Mouse (Mus musculus): Measurements from ENCODE around the gene Ugt1a6b. TPM values are rescaled to one million over a fixed set of nuclear protein-coding genes. Genes with fewer than 3 reads are reported as not detected.

Gene Ugt1a6b
- polyA plus RNA-seq, 1 experiment from 2014 or later: not detected

DNA sequence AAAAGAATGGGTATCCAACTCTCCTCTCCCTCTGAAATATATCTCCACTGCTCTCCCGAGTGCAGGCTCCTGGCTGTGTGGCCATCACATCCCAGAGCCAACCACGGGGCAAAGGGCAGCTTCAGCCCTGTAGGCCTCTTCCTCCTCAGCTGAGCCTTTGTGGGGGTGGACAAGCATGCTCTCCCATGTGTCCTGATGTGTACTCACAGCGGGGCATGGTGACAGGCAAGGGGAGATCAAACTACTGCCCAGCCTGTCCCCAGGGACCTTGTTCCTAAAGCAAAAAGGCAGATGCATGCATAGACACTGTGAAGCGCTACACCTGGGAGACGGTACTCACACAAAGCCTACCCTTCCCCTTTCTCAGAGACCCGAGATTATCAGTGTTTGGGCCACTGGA, 157.1 kb downstream of the Ugt1a6b start:
- Histone ChIP-seq H3K27me3 (replicated peaks) (no peaks in the 10 kb centered on the region), H3K9me3 (replicated peaks) (peaks cover 11% of the 10 kb centered on the region), H3K4me3 (replicated peaks) (no peak overlapping the region), H3K27ac (replicated peaks) (no peak overlapping the region), H3K4me1 (peaks cover 6% of the 10 kb centered on the region), H3K9ac (replicated peaks) (no peak overlapping the region), H3K4me2 (no peak overlapping the region), H3K36me3 (peaks cover 50% of the 10 kb centered on the region)
- ATAC-seq (ENCODE audit: low FRiP score): peak; percentile 8; the same call in 1 of the 2 replicates
- WGBS: 85% methylated on average over 6 of the region's 6 CpGs

GRCm38 (mm10) chr1:88260604-88261377, 157.7 kb downstream of the Ugt1a6b start:
- no peak overlapping the region for H3K27ac ChIP-seq (replicated peaks)
- 86% methylated on average over 10 of the region's 10 CpGs for WGBS
- H3K27me3 ChIP-seq (replicated peaks): no peaks in the 10 kb centered on the region
- H3K4me2 ChIP-seq: no peak overlapping the region
- no peak for ATAC-seq (ENCODE audit: low FRiP score)
- peaks cover 6% of the 10 kb centered on the region for H3K4me1 ChIP-seq
- H3K36me3 ChIP-seq: peaks cover 57% of the 10 kb centered on the region
- H3K4me3 ChIP-seq (replicated peaks): no peak overlapping the region
- H3K9ac ChIP-seq (replicated peaks): no peak overlapping the region
- H3K9me3 ChIP-seq (replicated peaks): peaks cover 4% of the 10 kb centered on the region

- peaks cover 66% of the 10 kb centered on the region for H3K36me3 ChIP-seq
- no peaks in the 10 kb centered on the region for H3K9me3 ChIP-seq (replicated peaks)
- 86% methylated on average over 7 of the region's 7 CpGs for WGBS
- H3K4me3 ChIP-seq (replicated peaks): no peak overlapping the region
- H3K4me2 ChIP-seq: no peak overlapping the region
- peaks cover 6% of the 10 kb centered on the region for H3K4me1 ChIP-seq
- no peak for ATAC-seq (ENCODE audit: low FRiP score)
- H3K27ac ChIP-seq (replicated peaks): no peak overlapping the region
- H3K9ac ChIP-seq (replicated peaks): no peak overlapping the region
- H3K27me3 ChIP-seq (replicated peaks): no peaks in the 10 kb centered on the region
Measured at GRCm38 (mm10) chr1:88261706-88262105, 158.7 kb downstream of the Ugt1a6b start.

DNA sequence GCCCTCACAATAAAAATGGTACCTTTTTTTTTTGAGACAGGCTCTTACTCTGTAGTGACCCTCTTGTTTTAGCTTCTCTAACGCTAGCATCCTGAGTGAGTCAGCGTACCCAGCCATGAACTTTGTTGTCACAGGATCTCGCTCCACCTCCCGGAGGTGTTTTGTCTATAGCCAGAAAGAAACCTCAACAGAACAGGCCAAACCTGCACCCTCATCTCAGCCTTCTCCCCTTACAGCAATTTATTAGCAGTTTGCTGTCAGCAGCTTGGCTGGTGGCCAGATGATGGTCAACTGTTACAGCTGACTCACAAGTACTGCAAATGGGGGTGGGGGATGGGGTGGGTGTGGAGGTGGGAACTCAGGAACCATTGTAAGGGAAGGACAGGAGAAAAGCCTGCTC, 159.2 kb downstream of the Ugt1a6b start:
- Histone ChIP-seq H3K4me1 (peaks cover 6% of the 10 kb centered on the region), H3K9ac (replicated peaks) (no peak overlapping the region), H3K36me3 (peaks cover 72% of the 10 kb centered on the region), H3K27ac (replicated peaks) (no peak overlapping the region), H3K4me3 (replicated peaks) (no peak overlapping the region), H3K4me2 (no peak overlapping the region), H3K9me3 (replicated peaks) (no peaks in the 10 kb centered on the region), H3K27me3 (replicated peaks) (no peaks in the 10 kb centered on the region)
- no peak for ATAC-seq (ENCODE audit: low FRiP score)
- 77% methylated on average over 4 of the region's 4 CpGs for WGBS

- H3K27ac ChIP-seq (replicated peaks): no peak overlapping the region
- no peak for ATAC-seq (ENCODE audit: low FRiP score)
- H3K36me3 ChIP-seq: peaks cover 79% of the 10 kb centered on the region
- H3K9me3 ChIP-seq (replicated peaks): no peaks in the 10 kb centered on the region
- H3K9ac ChIP-seq (replicated peaks): no peak overlapping the region
- no peak overlapping the region for H3K4me2 ChIP-seq
- 75% methylated on average over 6 of the region's 6 CpGs for WGBS
- peaks cover 6% of the 10 kb centered on the region for H3K4me1 ChIP-seq
- H3K4me3 ChIP-seq (replicated peaks): no peak overlapping the region
- no peaks in the 10 kb centered on the region for H3K27me3 ChIP-seq (replicated peaks)
Measured at GRCm38 (mm10) chr1:88262961-88263360, 159.9 kb downstream of the Ugt1a6b start.

DNA sequence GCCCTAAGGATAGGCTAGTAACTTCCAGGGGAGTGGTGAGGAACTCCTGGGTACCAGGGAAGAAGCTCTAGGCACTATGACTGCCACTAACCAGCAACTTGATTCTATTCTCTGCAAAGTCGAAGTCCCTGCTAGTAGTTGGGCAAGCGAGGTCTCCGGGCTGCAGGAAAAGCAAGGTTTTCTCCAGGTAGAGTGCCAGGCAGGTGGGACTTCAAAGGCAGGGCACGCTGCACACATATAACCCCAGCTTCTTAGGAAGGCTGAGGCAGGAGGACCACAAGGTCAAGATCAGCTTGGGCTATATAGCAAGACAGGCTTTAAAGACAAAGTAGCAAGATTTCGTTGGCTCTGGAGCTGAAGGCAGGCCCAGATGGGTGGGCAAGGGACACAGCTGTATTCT, 160.7 kb downstream of the Ugt1a6b start:
- no peak overlapping the region for H3K27ac ChIP-seq (replicated peaks)
- 92% methylated on average over 5 of the region's 5 CpGs for WGBS
- no peak for ATAC-seq (ENCODE audit: low FRiP score)

GRCm38 (mm10) chr1:88264237-88264868, 161.3 kb downstream of the Ugt1a6b start:
- H3K27me3 ChIP-seq (replicated peaks): no peaks in the 10 kb centered on the region
- no peak overlapping the region for H3K27ac ChIP-seq (replicated peaks)
- H3K9ac ChIP-seq (replicated peaks): no peak overlapping the region
- H3K36me3 ChIP-seq: peaks cover 93% of the 10 kb centered on the region
- no peak overlapping the region for H3K4me3 ChIP-seq (replicated peaks)
- WGBS: 93% methylated on average over 7 of the region's 7 CpGs
- no peaks in the 10 kb centered on the region for H3K9me3 ChIP-seq (replicated peaks)
- H3K4me1 ChIP-seq: peaks cover 4% of the 10 kb centered on the region
- no peak for ATAC-seq (ENCODE audit: low FRiP score)
- H3K4me2 ChIP-seq: no peak overlapping the region

More for the DNA sequence above, 160.7 kb downstream of the Ugt1a6b start:
- H3K4me1 ChIP-seq: peaks cover 6% of the 10 kb centered on the region
- no peaks in the 10 kb centered on the region for H3K9me3 ChIP-seq (replicated peaks)
- H3K27me3 ChIP-seq (replicated peaks): no peaks in the 10 kb centered on the region
- H3K4me2 ChIP-seq: no peak overlapping the region
- no peak overlapping the region for H3K4me3 ChIP-seq (replicated peaks)
- peaks cover 87% of the 10 kb centered on the region for H3K36me3 ChIP-seq
- H3K9ac ChIP-seq (replicated peaks): no peak overlapping the region

DNA sequence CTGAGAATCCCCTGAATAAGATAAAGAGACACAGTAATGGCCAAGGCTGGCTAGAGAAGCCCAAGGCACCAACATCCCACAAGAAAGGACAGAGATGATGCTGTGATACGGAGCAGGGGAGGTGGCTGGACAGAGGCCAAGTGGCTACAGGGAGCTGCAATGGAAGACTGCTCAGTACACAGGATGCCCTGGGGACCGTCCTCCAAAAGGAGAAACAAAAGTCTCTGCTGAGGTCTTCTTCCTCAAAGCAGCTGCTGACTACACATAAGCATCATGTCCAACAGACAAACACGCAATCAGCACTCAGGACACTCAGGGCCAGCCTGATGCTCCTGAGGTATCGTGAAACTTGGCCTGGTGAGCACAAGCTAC, 161.8 kb downstream of the Ugt1a6b start:
- Histone ChIP-seq H3K36me3 (peaks cover 97% of the 10 kb centered on the region), H3K4me2 (no peak overlapping the region), H3K27me3 (replicated peaks) (no peaks in the 10 kb centered on the region), H3K9me3 (replicated peaks) (no peaks in the 10 kb centered on the region), H3K9ac (replicated peaks) (no peak overlapping the region), H3K4me3 (replicated peaks) (no peak overlapping the region), H3K4me1 (no peaks in the 10 kb centered on the region; the same call in 1 of the 2 replicates), H3K27ac (replicated peaks) (no peak overlapping the region)
- ATAC-seq (ENCODE audit: low FRiP score): no peak
- 79% methylated on average over 4 of the region's 4 CpGs for WGBS

DNA sequence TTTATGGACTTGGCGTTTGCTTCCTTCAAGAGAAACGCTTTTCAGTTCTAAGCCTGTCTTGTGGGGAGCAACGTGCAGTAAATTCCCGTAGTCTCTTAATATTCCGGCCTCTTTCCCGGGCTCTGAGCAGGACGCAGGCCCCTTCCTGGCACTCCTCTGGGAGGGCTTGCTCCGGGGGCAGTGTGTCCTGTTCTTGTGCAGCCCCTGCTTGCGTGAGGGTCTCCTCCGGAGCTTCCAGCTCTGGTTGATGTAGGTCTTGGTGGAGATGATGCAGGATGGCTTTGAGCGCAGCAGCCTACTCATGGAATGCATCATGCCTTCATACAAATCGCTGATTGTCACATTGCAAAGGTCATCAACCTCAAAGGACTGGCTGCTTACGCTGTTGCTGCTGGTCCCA, 163.1 kb downstream of the Ugt1a6b start:
- Histone ChIP-seq H3K9me3 (replicated peaks) (no peaks in the 10 kb centered on the region), H3K4me3 (replicated peaks) (no peak overlapping the region), H3K4me1 (no peaks in the 10 kb centered on the region; the same call in 1 of the 2 replicates), H3K9ac (replicated peaks) (no peak overlapping the region), H3K4me2 (no peak overlapping the region), H3K27me3 (replicated peaks) (no peaks in the 10 kb centered on the region), H3K27ac (replicated peaks) (no peak overlapping the region), H3K36me3 (peaks cover 89% of the 10 kb centered on the region)
- ATAC-seq (ENCODE audit: low FRiP score): no peak
- WGBS: 89% methylated on average over 13 of the region's 13 CpGs

- H3K9me3 ChIP-seq (replicated peaks): no peaks in the 10 kb centered on the region
- H3K27me3 ChIP-seq (replicated peaks): no peaks in the 10 kb centered on the region
- no peak overlapping the region for H3K27ac ChIP-seq (replicated peaks)
- no peaks in the 10 kb centered on the region; the same call in 1 of the 2 replicates for H3K4me1 ChIP-seq
- no peak overlapping the region for H3K9ac ChIP-seq (replicated peaks)
- H3K4me3 ChIP-seq (replicated peaks): no peak overlapping the region
- no peak overlapping the region for H3K4me2 ChIP-seq
- H3K36me3 ChIP-seq: peaks cover 81% of the 10 kb centered on the region
- 96% methylated on average over 6 of the region's 6 CpGs for WGBS
- no peak for ATAC-seq (ENCODE audit: low FRiP score)
Measured at GRCm38 (mm10) chr1:88267489-88267888, 164.4 kb downstream of the Ugt1a6b start.

- H3K4me2 ChIP-seq: no peak overlapping the region
- WGBS: 89% methylated on average over 6 of the region's 6 CpGs
- H3K36me3 ChIP-seq: peaks cover 80% of the 10 kb centered on the region
- H3K4me3 ChIP-seq (replicated peaks): no peak overlapping the region
- ATAC-seq (ENCODE audit: low FRiP score): no peak
- no peaks in the 10 kb centered on the region for H3K27me3 ChIP-seq (replicated peaks)
- H3K9ac ChIP-seq (replicated peaks): no peak overlapping the region
- H3K27ac ChIP-seq (replicated peaks): no peak overlapping the region
- H3K9me3 ChIP-seq (replicated peaks): no peaks in the 10 kb centered on the region
- H3K4me1 ChIP-seq: no peaks in the 10 kb centered on the region
Measured at GRCm38 (mm10) chr1:88268070-88268469, 165.0 kb downstream of the Ugt1a6b start.
